Mouse (Mus musculus) liver, embryonic 11.5 days (tissue): ENCODE results near the gene Sarm1. TPM values are rescaled to one million over a fixed set of nuclear protein-coding genes. Genes with fewer than 3 reads are reported as not detected.

Experiments used
- ATAC-seq: fragments of 200-750 bp; cut with Nextera tagmentation; replicated peaks from 2 replicates; pipeline ENCODE4 v1.8.0; 2017; ENCODE audit warnings: moderate number of reproducible peaks, mild to moderate bottlenecking, moderate TSS enrichment, moderate library complexity; ENCODE audit not compliant: low FRiP score
- DNase-seq: peaks from one replicate; pipeline ENCODE4 v3.0.0-alpha.2; 2017; ENCODE audit warnings: low spot score
- H3K27ac ChIP-seq: fragments of 300-500 bp; sonication (generic); 2 replicates; pipeline ENCODE4 v1.5.1; 2014; ENCODE audit warnings: mild to moderate bottlenecking, low read depth, low read length, control low read depth
- H3K27me3 ChIP-seq: fragments of 300-500 bp; sonication (generic); replicated peaks from 2 replicates; pipeline ENCODE4 v1.6.1; 2014; ENCODE audit warnings: low read length, mixed read lengths; ENCODE audit not compliant: control insufficient read depth, insufficient read depth
- H3K36me3 ChIP-seq: fragments of 300-500 bp; sonication (generic); 2 replicates; pipeline ENCODE4 v1.6.1; 2014; ENCODE audit warnings: mild to moderate bottlenecking, low read length, moderate library complexity, mixed read lengths; ENCODE audit not compliant: control insufficient read depth, insufficient read depth
- H3K4me1 ChIP-seq: fragments of 300-500 bp; sonication (generic); replicated peaks from 2 replicates; pipeline ENCODE4 v1.6.1; 2014; ENCODE audit warnings: low read length, mixed read lengths; ENCODE audit not compliant: control insufficient read depth, insufficient read depth
- H3K4me2 ChIP-seq: fragments of 300-500 bp; sonication (generic); 2 replicates; pipeline ENCODE4 v1.6.1; 2014; ENCODE audit warnings: mild to moderate bottlenecking, control low read depth, moderate library complexity
- H3K4me3 ChIP-seq: fragments of 300-500 bp; sonication (generic); 2 replicates; pipeline ENCODE4 v1.5.1; 2014; ENCODE audit warnings: low read depth, low read length, control low read depth
- H3K9ac ChIP-seq: fragments of 300-500 bp; sonication (generic); 2 replicates; pipeline ENCODE4 v1.6.1; 2014; ENCODE audit warnings: low read depth, low read length, control low read depth
- H3K9me3 ChIP-seq: fragments of 300-500 bp; sonication (generic); 2 replicates; pipeline ENCODE4 v1.6.1; 2016; ENCODE audit warnings: low read length, inconsistent platforms, mixed read lengths; ENCODE audit not compliant: control insufficient read depth
- WGBS: fragments of 180-500 bp; shearing (Covaris S2); extraction: QIAGEN DNeasy Blood & Tissue Kit; methylation state at CpG from one replicate; pipeline ENCODE4 v1.1.7; 2014; 5-methylcytosine and 5-hydroxymethylcytosine counted together
- polyA plus RNA-seq: library from polyadenylated mRNA; unstranded; fragments of >200 nt; fragmentation: Nextera tagmentation; extraction: Ambion mirVana; gene quantifications from 2 replicates; pipeline ENCODE4 v1.2.1, GENCODE M21; 2014

The Sarm1 gene
- polyA plus RNA-seq, 1 experiment from 2014 or later: 0.71 TPM

- Histone ChIP-seq H3K4me3 (no peak overlapping the region), H3K9ac (no peak overlapping the region), H3K9me3 (no peaks in the 10 kb centered on the region), H3K4me1 (peaks cover 7% of the 10 kb centered on the region), H3K36me3 (no peaks in the 10 kb centered on the region), H3K4me2 (peak overlapping the region; percentile 35), H3K27me3 (peaks cover 32% of the 10 kb centered on the region), H3K27ac (no peak overlapping the region)
- no peak for DNase-seq
- no peak for ATAC-seq
- 67% methylated on average over 20 of the region's 20 CpGs for WGBS
These were observed 4.0 kb upstream of the Sarm1 start for GRCm38 (mm10) chr11:78501529-78501928.

DNA sequence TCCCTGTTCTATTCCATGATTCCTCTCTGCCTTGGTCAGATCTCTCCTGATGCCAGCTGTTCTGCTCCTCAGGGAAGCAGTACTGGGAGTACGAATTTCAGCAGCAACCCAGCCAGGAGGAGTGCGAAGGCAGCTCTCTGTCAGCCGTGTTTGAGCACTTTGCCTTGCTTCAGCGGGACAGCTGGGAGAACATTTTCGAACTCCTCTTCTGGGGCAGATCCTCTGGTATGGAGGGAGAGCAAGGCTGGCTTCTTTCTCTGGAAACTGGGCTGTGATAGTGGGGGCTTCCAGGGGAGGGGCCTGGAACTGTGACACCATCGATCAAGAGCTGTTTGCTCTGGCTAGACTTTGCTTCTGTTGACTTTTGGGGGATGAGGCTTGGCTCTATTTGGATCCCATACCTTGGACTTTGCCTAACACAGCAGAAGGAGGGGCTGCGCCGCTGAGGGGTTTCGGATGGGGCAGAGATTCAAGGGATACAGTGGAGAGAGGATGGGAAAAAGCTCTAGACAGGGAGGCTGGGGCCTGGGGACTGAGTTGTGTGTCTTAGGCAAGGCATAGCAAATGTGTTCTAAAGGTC is 3.2 kb upstream of the Sarm1 start:
- 68% methylated on average over 9 of the region's 9 CpGs for whole genome bisulfite sequencing
- ATAC-seq (peak; percentile 29; the same call in 1 of the 2 replicates), DNase-seq (no peak)
- peaks cover 7% of the 10 kb centered on the region for H3K4me1 ChIP-seq
- H3K27ac ChIP-seq: peak overlapping the region; percentile 57; the same call in 1 of the 2 replicates
- no peaks in the 10 kb centered on the region for H3K9me3 ChIP-seq
- H3K9ac ChIP-seq: peak overlapping the region; percentile 30
- peaks cover 41% of the 10 kb centered on the region for H3K27me3 ChIP-seq
- H3K4me3 ChIP-seq: peak overlapping the region; percentile 37
- no peaks in the 10 kb centered on the region for H3K36me3 ChIP-seq
- peak overlapping the region; percentile 44 for H3K4me2 ChIP-seq

DNA sequence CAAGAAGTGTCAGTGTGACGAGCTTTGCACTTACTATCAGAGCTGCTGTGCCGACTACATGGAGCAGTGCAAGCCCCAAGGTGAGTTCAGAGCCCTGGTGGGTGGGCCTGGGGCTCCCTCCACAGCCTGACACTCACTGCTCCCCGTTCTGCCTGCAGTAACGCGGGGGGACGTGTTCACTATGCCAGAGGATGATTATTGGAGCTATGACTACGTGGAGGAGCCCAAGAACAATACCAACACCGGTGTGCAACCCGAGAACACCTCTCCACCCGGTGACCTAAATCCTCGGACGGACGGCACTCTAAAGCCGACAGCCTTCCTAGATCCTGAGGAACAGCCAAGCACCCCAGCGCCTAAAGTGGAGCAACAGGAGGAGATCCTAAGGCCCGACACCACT is 2.0 kb upstream of the Sarm1 start:
- H3K36me3 ChIP-seq: no peaks in the 10 kb centered on the region
- peak overlapping the region; percentile 37 for H3K4me3 ChIP-seq
- peaks cover 51% of the 10 kb centered on the region for H3K27me3 ChIP-seq
- H3K4me1 ChIP-seq: peaks cover 7% of the 10 kb centered on the region
- 39% methylated on average over 16 of the region's 16 CpGs for WGBS
- DNase-seq (no peak), ATAC-seq (no peak)
- peak overlapping the region; percentile 44 for H3K4me2 ChIP-seq
- H3K9me3 ChIP-seq: no peaks in the 10 kb centered on the region
- peak overlapping the region; percentile 57 for H3K27ac ChIP-seq
- peak overlapping the region; percentile 8; the same call in 1 of the 2 replicates for H3K9ac ChIP-seq

DNA sequence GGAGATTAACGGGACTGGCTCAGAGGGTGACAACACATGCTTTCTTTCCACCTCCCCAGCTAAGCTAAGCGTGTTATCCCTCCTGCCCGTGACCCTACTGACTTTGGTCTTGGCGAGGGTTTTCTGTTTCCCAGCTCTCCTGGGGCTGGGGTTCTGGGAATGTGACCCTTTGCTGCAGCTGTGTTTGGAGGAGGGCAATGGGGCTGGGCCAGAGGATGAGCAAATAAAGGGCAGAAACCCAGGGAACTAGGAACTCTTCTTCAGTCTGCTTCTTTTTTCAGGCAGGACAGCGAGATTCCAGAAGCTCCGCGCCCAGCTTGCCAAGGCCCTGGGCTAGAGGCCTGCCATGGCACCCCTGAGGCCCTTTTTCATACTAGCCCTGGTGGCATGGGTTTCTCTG is 1.4 kb upstream of the Sarm1 start, which contains the start of gene Vtn:
Vtn (plus strand) TSS at position 88 of the 400 bp plus-strand sequence.
- Histone ChIP-seq H3K4me3 (peak within 1 kb of the TSS; percentile 54), H3K9ac (peak within 1 kb of the TSS; percentile 25; the same call in 1 of the 2 replicates), H3K4me2 (peak within 1 kb of the TSS; percentile 93), H3K4me1 (peaks cover 7% of the 10 kb centered on the region), H3K27me3 (peaks cover 57% of the 10 kb centered on the region), H3K9me3 (no peaks in the 10 kb centered on the region), H3K36me3 (no peaks in the 10 kb centered on the region), H3K27ac (peak within 1 kb of the TSS; percentile 57)
- no peak for DNase-seq
- ATAC-seq: no peak
- WGBS: 51% methylated on average over 7 of the region's 7 CpGs

- H3K9ac ChIP-seq: no peak overlapping the region
- no peaks in the 10 kb centered on the region for H3K36me3 ChIP-seq
- H3K27ac ChIP-seq: no peak overlapping the region
- H3K9me3 ChIP-seq: no peaks in the 10 kb centered on the region
- peaks cover 7% of the 10 kb centered on the region for H3K4me1 ChIP-seq
- ATAC-seq (no peak), DNase-seq (no peak)
- peak overlapping the region; percentile 54 for H3K4me3 ChIP-seq
- 1% methylated on average over 44 of the region's 44 CpGs for WGBS
- peaks cover 57% of the 10 kb centered on the region for H3K27me3 ChIP-seq
- peak overlapping the region; percentile 93 for H3K4me2 ChIP-seq
These were observed 448 bp downstream of the Sarm1 start for GRCm38 (mm10) chr11:78497071-78497541.

DNA sequence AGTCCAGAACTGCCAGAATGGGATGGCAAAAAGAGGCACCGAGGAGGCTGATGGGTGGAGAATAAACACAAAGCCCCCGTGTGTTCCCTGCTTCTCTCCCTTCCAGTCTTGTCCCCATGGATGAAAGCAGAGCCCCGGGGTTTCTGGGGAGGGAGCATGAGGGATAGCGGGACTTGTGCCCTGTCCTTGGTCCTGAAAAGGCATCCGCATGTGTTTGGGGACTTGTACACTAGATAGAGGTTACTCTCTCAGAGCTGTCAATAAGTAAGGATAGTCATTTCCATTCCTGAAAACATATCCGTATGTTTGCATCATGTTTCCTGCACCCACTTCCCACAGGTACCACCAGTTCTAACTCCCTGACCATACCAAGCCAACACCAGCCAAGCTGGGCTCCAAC is 1.6 kb downstream of the Sarm1 start:
- no peak overlapping the region for H3K4me3 ChIP-seq
- no peak for ATAC-seq
- WGBS: 13% methylated on average over 6 of the region's 6 CpGs
- DNase-seq: no peak
- H3K9me3 ChIP-seq: no peaks in the 10 kb centered on the region
- H3K27ac ChIP-seq: no peak overlapping the region
- H3K4me2 ChIP-seq: no peak overlapping the region
- peaks cover 7% of the 10 kb centered on the region for H3K4me1 ChIP-seq
- no peaks in the 10 kb centered on the region for H3K36me3 ChIP-seq
- peaks cover 63% of the 10 kb centered on the region for H3K27me3 ChIP-seq
- no peak overlapping the region for H3K9ac ChIP-seq

DNA sequence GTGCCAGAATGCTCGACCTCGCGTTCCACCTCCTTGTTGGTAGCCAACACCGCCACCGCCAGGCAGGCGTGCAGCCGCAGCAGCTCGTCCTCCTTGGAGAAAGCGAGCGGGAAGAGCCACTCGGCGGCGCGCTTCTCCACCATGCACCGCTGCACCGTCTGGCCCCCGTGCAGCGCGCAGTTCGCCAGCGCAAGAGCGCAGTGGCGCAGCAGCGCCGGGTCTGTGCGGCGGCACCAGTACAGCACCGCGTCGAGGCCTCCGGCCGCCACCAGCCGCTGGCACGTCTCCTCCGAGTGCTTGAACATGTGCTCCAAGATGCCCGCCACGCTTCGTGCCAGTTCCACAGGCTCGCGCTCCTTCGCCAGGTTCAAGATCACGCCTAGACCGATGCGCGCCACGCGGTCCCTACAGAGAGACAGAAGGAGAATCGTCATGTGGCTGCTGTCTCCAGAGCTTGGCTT is 6.7 kb downstream of the Sarm1 start:
- no peak overlapping the region for H3K9ac ChIP-seq
- ATAC-seq (no peak), DNase-seq (no peak)
- H3K4me1 ChIP-seq: no peaks in the 10 kb centered on the region
- no peaks in the 10 kb centered on the region for H3K9me3 ChIP-seq
- H3K27me3 ChIP-seq: peaks cover 78% of the 10 kb centered on the region
- peak overlapping the region; percentile 53 for H3K4me2 ChIP-seq
- H3K4me3 ChIP-seq: peak overlapping the region; percentile 18
- 12% methylated on average over 48 of the region's 48 CpGs for WGBS
- H3K27ac ChIP-seq: no peak overlapping the region
- no peaks in the 10 kb centered on the region for H3K36me3 ChIP-seq

DNA sequence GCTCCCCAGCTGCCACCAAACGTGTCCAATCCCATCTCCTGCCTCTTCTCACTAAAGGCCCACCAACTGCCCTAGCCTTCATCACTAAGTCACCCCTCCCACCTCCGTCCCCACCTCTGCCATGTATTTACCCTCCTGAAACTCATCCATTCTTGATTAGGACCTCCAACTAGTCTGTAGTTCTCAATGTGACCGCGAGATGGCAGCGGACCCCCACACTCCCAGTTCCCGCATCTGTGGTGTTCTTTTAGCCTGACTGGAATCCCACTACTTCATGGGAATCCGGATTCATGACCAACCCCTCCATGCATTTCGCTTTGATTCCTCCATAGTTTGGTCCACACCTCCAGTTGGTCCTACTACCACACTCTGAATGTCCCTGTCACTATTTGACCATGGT is 9.4 kb downstream of the Sarm1 start:
- 2% methylated on average over 8 of the region's 8 CpGs for WGBS
- no peak; the same call in 1 of the 2 replicates for ATAC-seq

GRCm38 (mm10) chr11:78483639-78484038 is 13.9 kb downstream of the Sarm1 start:
- 41% methylated on average over 7 of the region's 7 CpGs for WGBS
- H3K9me3 ChIP-seq: no peaks in the 10 kb centered on the region
- DNase-seq (no peak), ATAC-seq (no peak)
- H3K9ac ChIP-seq: no peak overlapping the region
- no peak overlapping the region for H3K27ac ChIP-seq
- no peaks in the 10 kb centered on the region for H3K36me3 ChIP-seq
- no peak overlapping the region for H3K4me3 ChIP-seq
- H3K4me1 ChIP-seq: no peaks in the 10 kb centered on the region
- no peak overlapping the region for H3K4me2 ChIP-seq
- H3K27me3 ChIP-seq: peaks cover 40% of the 10 kb centered on the region

More for the DNA sequence above, 9.4 kb downstream of the Sarm1 start:
- Histone ChIP-seq H3K9ac (no peak overlapping the region), H3K4me1 (no peaks in the 10 kb centered on the region), H3K36me3 (no peaks in the 10 kb centered on the region), H3K9me3 (no peaks in the 10 kb centered on the region), H3K4me3 (no peak overlapping the region), H3K27me3 (peaks cover 68% of the 10 kb centered on the region), H3K27ac (no peak overlapping the region), H3K4me2 (0 out of 2 replicates have a peak overlapping the region, but pooled peaks have one; percentile 23)
- DNase-seq: peak; percentile 68
